Comparison of ENCODE assay signal across 12 mouse cellular contexts in the genomic region with DNA sequence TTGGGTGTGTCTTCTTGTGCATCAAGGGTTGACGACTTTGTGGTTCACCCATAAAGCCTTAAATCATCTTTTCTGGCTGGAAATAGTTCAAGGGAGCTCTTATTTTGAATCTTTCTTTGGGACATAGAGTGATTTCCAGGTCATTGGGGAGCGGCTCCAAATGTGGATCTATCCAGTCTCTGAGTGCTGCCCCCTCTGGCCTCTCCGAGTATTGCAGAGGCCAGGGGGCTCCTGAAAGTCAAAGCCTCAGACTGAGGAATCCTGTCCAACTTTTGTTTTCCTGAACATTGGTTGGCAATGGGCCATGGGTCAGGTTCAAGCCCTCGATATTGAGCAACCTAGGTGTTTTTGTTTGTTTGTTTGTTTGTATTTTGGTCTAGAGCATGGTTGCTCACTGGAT.
A peak's percentile ranks its signal among the peaks of the same experiment; 100 is the strongest.
DNase-seq lines count a peak whose midpoint lies in the region; ATAC-seq and TF ChIP-seq lines count a peak whose summit lies in the region.
"Had no signal": no experiment of that assay in that cellular context is flagged by ENCODE, and none has a peak within 500 bp of the region (broad histone marks: within the 10 kb centered on the region; RNA-seq: fewer than 3 reads in every experiment).

No protein-coding gene starts in this region.

- no peak for TF ChIP-seq POLR2A in liver, adult 2 months (IDR thresholded peaks at IDR 0.05; ENCODE audit: extremely low read depth, insufficient read depth, low read length)

- H3K27me3 ChIP-seq in liver, adult 2 months (ENCODE audit: control insufficient read depth, insufficient read depth, low read length) = no peaks in the 10 kb centered on the region
- no peaks in the 10 kb centered on the region for H3K27me3 ChIP-seq in liver, embryonic 12.5 days (replicated peaks)
- H3K27me3 ChIP-seq in limb, embryonic 10.5 days (ENCODE audit: low read depth, poor library complexity, severe bottlenecking) = no peaks in the 10 kb centered on the region
- H3K27me3 ChIP-seq: forebrain, embryonic 12.5 days; limb, embryonic 15.5 days had no signal

- peak; percentile 32; the same call in 1 of the 2 replicates for TF ChIP-seq CTCF in liver, adult 2 months (IDR thresholded peaks at IDR 0.05; ENCODE audit: low read depth, low read length)

- H3K36me3 ChIP-seq in liver, adult 2 months (ENCODE audit: control insufficient read depth, insufficient read depth, low read length) = no peaks in the 10 kb centered on the region
- no peaks in the 10 kb centered on the region for H3K36me3 ChIP-seq in liver, embryonic 12.5 days
- no peaks in the 10 kb centered on the region for H3K36me3 ChIP-seq in ES-E14 (ENCODE audit: control insufficient read depth, insufficient read depth, low read length, poor library complexity, severe bottlenecking)
- no peaks in the 10 kb centered on the region for H3K36me3 ChIP-seq in limb, embryonic 10.5 days
- H3K36me3 ChIP-seq: forebrain, embryonic 12.5 days; limb, embryonic 15.5 days had no signal

- ATAC-seq in liver, embryonic 12.5 days = no peak

- H3K4me2 ChIP-seq in liver, embryonic 12.5 days = no peak overlapping the region
- H3K4me2 ChIP-seq: forebrain, embryonic 12.5 days; limb, embryonic 15.5 days had no signal

- H3K79me2 ChIP-seq in liver, adult 2 months (ENCODE audit: control insufficient read depth, insufficient read depth, low read length) = no peaks in the 10 kb centered on the region

- in situ Hi-C loops in ES-E14 (cut with MboI; ENCODE audit: low sequenced_read_pairs in 2 of 2, unreplicated experiment in 2 of 2) = no loop called here

- 58% methylated on average over 4 of the region's 4 CpGs for WGBS in liver, adult 2 months
- 43% methylated on average over 4 of the region's 4 CpGs for WGBS in liver, embryonic 12.5 days (ENCODE audit: insufficient replicate concordance)
- 69% methylated on average over 4 of the region's 4 CpGs for WGBS in limb, embryonic 10.5 days

- no peak overlapping the region for H3K9ac ChIP-seq in liver, adult 2 months (ENCODE audit: low read depth, low read length)
- no peak overlapping the region for H3K9ac ChIP-seq in liver, embryonic 12.5 days
- H3K9ac ChIP-seq in ES-E14 (ENCODE audit: insufficient read depth, low read depth, low read length, poor library complexity, severe bottlenecking) = no peak overlapping the region
- H3K9ac ChIP-seq: forebrain, embryonic 12.5 days; limb, embryonic 15.5 days had no signal

- no peak overlapping the region for H3K27ac ChIP-seq in liver, adult 2 months (replicated peaks; ENCODE audit: insufficient read depth, low read depth, low read length)
- H3K27ac ChIP-seq in liver, embryonic 12.5 days = no peak overlapping the region
- H3K27ac ChIP-seq in ES-E14 (ENCODE audit: insufficient read depth, low read depth, low read length, poor library complexity, severe bottlenecking) = no peak overlapping the region
- no peak overlapping the region for H3K27ac ChIP-seq in limb, embryonic 10.5 days
- H3K27ac ChIP-seq: forebrain, embryonic 12.5 days; limb, embryonic 15.5 days had no signal

- H3K9me3 ChIP-seq in liver, embryonic 12.5 days (replicated peaks) = peaks cover 4% of the 10 kb centered on the region; the same call in 1 of the 2 replicates
- H3K9me3 ChIP-seq in ES-E14 (ENCODE audit: control insufficient read depth, insufficient read depth, low read depth, low read length) = no peaks in the 10 kb centered on the region
- H3K9me3 ChIP-seq in limb, embryonic 10.5 days (replicated peaks) = no peaks in the 10 kb centered on the region
- H3K9me3 ChIP-seq: forebrain, embryonic 12.5 days; limb, embryonic 15.5 days had no signal

- peaks cover 6% of the 10 kb centered on the region; the same call in 1 of the 2 replicates for H3K4me1 ChIP-seq in liver, adult 2 months (ENCODE audit: control insufficient read depth, insufficient read depth, low read length)
- H3K4me1 ChIP-seq in liver, embryonic 12.5 days = no peaks in the 10 kb centered on the region
- H3K4me1 ChIP-seq in ES-E14 (ENCODE audit: control insufficient read depth in 2 of 2, insufficient read depth in 2 of 2, low read length in 2 of 2, poor library complexity in 1 of 2) = no peaks in the 10 kb centered on the region
- H3K4me1 ChIP-seq in limb, embryonic 10.5 days = no peaks in the 10 kb centered on the region
- H3K4me1 ChIP-seq: limb, embryonic 15.5 days had no signal

- DNase-seq in embryo, embryonic 10.5 days (ENCODE audit: low spot score) = peak; percentile 45
- DNase-seq in embryo, embryonic 10 days (ENCODE audit: low spot score) = no peak
- DNase-seq in liver, adult 2 months (ENCODE audit: extremely low read depth, low read depth, low spot score) = peak; percentile 26
- peak; percentile 29 for DNase-seq in ES-E14 (ENCODE audit: low read depth, low spot score)
- DNase-seq in limb, embryonic 10.5 days (ENCODE audit: low spot score) = peak; percentile 35
- DNase-seq in T-cell, adult 2 months (ENCODE audit: low spot score) = no peak
- no peak for DNase-seq in adrenal gland, adult 8-10 months
- DNase-seq: heart, adult 11 months; kidney, adult 9 months had no signal

- no peak overlapping the region for H3K4me3 ChIP-seq in liver, adult 2 months (ENCODE audit: insufficient read depth, low read depth, low read length)
- H3K4me3 ChIP-seq in liver, embryonic 12.5 days = no peak overlapping the region
- no peak overlapping the region for H3K4me3 ChIP-seq in ES-E14 (ENCODE audit: insufficient read depth in 1 of 2, low read depth in 1 of 2, low read length in 2 of 2, poor library complexity in 1 of 2, severe bottlenecking in 1 of 2)
- H3K4me3 ChIP-seq in limb, embryonic 10.5 days = no peak overlapping the region
- H3K4me3 ChIP-seq: forebrain, embryonic 12.5 days; limb, embryonic 15.5 days had no signal

TF ChIP-seq in ES-E14, 5 proteins besides CTCF, POLR2A, EP300 and RAD21:
- no peak for TF ChIP-seq MAFK (IDR thresholded peaks at IDR 0.05; ENCODE audit: insufficient read depth, low read depth, low read length)
- no peak for TF ChIP-seq HCFC1 (IDR thresholded peaks at IDR 0.05; ENCODE audit: borderline replicate concordance, insufficient read depth, low read length)
- no peak for TF ChIP-seq CHD2 (IDR thresholded peaks at IDR 0.05; ENCODE audit: low read depth, low read length)
- no peak for TF ChIP-seq ZC3H11A (IDR thresholded peaks at IDR 0.05; ENCODE audit: borderline replicate concordance, low read depth, low read length)
- TF ChIP-seq ZNF384 (IDR thresholded peaks at IDR 0.05; ENCODE audit: low read depth, low read length) = no peak

Comparison
In these comparisons a context has a peak if more than half of its experiments do, and no peak if none do; other contexts are left out.
1. DNase-seq: peak in embryo, embryonic 10.5 days (single experiment), liver, adult 2 months (single experiment), ES-E14 (single experiment) and limb, embryonic 10.5 days (single experiment); none in embryo, embryonic 10 days (single experiment), T-cell, adult 2 months (single experiment) and adrenal gland, adult 8-10 months (single experiment).